Comparison of ENCODE assay signal across 8 mouse cellular contexts in genomic region chrX:38456635-38457006, GRCm38 (mm10). TPM values are rescaled to one million over a fixed set of nuclear protein-coding genes. Genes with fewer than 3 reads are reported as not detected.
DNase-seq lines count a peak whose midpoint lies in the region; ATAC-seq and TF ChIP-seq lines count a peak whose summit lies in the region.

No protein-coding gene starts in this region.

- no peaks in the 10 kb centered on the region for H3K9me3 ChIP-seq in kidney, postnatal 0 days (replicated peaks; ENCODE audit: low read length)
- H3K9me3 ChIP-seq in forebrain, embryonic 11.5 days (ENCODE audit: control insufficient read depth, low read length) = no peaks in the 10 kb centered on the region
- no peaks in the 10 kb centered on the region for H3K9me3 ChIP-seq in hindbrain, embryonic 13.5 days
- no peaks in the 10 kb centered on the region for H3K9me3 ChIP-seq in midbrain, embryonic 13.5 days

- H3K36me3 ChIP-seq in kidney, postnatal 0 days (ENCODE audit: insufficient read depth, low read length) = no peaks in the 10 kb centered on the region
- H3K36me3 ChIP-seq in forebrain, embryonic 11.5 days (ENCODE audit: control insufficient read depth, insufficient read depth, low read length) = no peaks in the 10 kb centered on the region
- no peaks in the 10 kb centered on the region for H3K36me3 ChIP-seq in hindbrain, embryonic 13.5 days
- no peaks in the 10 kb centered on the region for H3K36me3 ChIP-seq in midbrain, embryonic 13.5 days

- DNase-seq in kidney, postnatal 0 days (ENCODE audit: low spot score) = no peak
- DNase-seq in kidney, adult 18-20 months = no peak
- no peak for DNase-seq in forebrain, embryonic 11.5 days (ENCODE audit: low spot score)
- DNase-seq in layer of hippocampus, adult 11-12 months (ENCODE audit: low spot score) = no peak
- no peak for DNase-seq in frontal cortex, adult 2 months (ENCODE audit: extremely low spot score in 1 of 2, low spot score in 1 of 2)
- no peak for DNase-seq in left cerebral cortex, postnatal 25 days (ENCODE audit: low spot score in 2 of 2)

- H3K4me2 ChIP-seq in kidney, postnatal 0 days (ENCODE audit: low read length) = no peak overlapping the region
- H3K4me2 ChIP-seq in forebrain, embryonic 11.5 days (ENCODE audit: low read depth, low read length, severe bottlenecking) = no peak overlapping the region
- H3K4me2 ChIP-seq in hindbrain, embryonic 13.5 days = no peak overlapping the region
- H3K4me2 ChIP-seq in midbrain, embryonic 13.5 days (replicated peaks) = no peak overlapping the region

- H3K27ac ChIP-seq in kidney, postnatal 0 days = no peak overlapping the region
- H3K27ac ChIP-seq in forebrain, embryonic 11.5 days (ENCODE audit: low read depth, low read length) = no peak overlapping the region
- H3K27ac ChIP-seq in hindbrain, embryonic 13.5 days = no peak overlapping the region
- no peak overlapping the region for H3K27ac ChIP-seq in midbrain, embryonic 13.5 days

- WGBS in kidney, postnatal 0 days = 37% methylated on average over 3 of the region's 3 CpGs
- 35% methylated on average over 3 of the region's 3 CpGs for WGBS in forebrain, embryonic 11.5 days
- 36% methylated on average over 3 of the region's 3 CpGs for WGBS in hindbrain, embryonic 13.5 days
- WGBS in midbrain, embryonic 13.5 days = 37% methylated on average over 3 of the region's 3 CpGs

- peak overlapping the region; percentile 57; the same call in 1 of the 2 replicates for H3K4me3 ChIP-seq in kidney, postnatal 0 days (replicated peaks; ENCODE audit: low read depth, low read length)
- H3K4me3 ChIP-seq in forebrain, embryonic 11.5 days (ENCODE audit: low read depth, low read length) = no peak overlapping the region
- H3K4me3 ChIP-seq in hindbrain, embryonic 13.5 days = no peak overlapping the region
- H3K4me3 ChIP-seq in midbrain, embryonic 13.5 days (replicated peaks) = no peak overlapping the region

- intact Hi-C loops in left cerebral cortex, postnatal 25 days (cut with DNase I) = loop anchor here (1.0 kb wide), 1 partner anchor 17 kb away; no protein-coding TSS in a partner anchor

- H3K9ac ChIP-seq in kidney, postnatal 0 days (ENCODE audit: low read depth, low read length) = no peak overlapping the region
- no peak overlapping the region for H3K9ac ChIP-seq in forebrain, embryonic 11.5 days (ENCODE audit: low read length)
- H3K9ac ChIP-seq in hindbrain, embryonic 13.5 days = no peak overlapping the region
- H3K9ac ChIP-seq in midbrain, embryonic 13.5 days (replicated peaks) = no peak overlapping the region

- no peaks in the 10 kb centered on the region for H3K4me1 ChIP-seq in kidney, postnatal 0 days (replicated peaks; ENCODE audit: insufficient read depth, low read length)
- H3K4me1 ChIP-seq in forebrain, embryonic 11.5 days (replicated peaks; ENCODE audit: control insufficient read depth, insufficient read depth, low read length) = no peaks in the 10 kb centered on the region
- peaks cover 8% of the 10 kb centered on the region for H3K4me1 ChIP-seq in hindbrain, embryonic 13.5 days (replicated peaks)
- peaks cover 4% of the 10 kb centered on the region for H3K4me1 ChIP-seq in midbrain, embryonic 13.5 days (replicated peaks)

- TF ChIP-seq CTCF in kidney, postnatal 0 days (IDR thresholded peaks at IDR 0.05; ENCODE audit: low read depth) = no peak

- ATAC-seq in kidney, postnatal 0 days (replicated peaks; ENCODE audit: low FRiP score, low read depth) = no peak
- ATAC-seq in forebrain, embryonic 11.5 days (replicated peaks; ENCODE audit: low FRiP score) = peak; percentile 29
- peak; percentile 33; the same call in 1 of the 2 replicates for ATAC-seq in hindbrain, embryonic 13.5 days (ENCODE audit: low FRiP score)
- peak; percentile 29; the same call in 1 of the 2 replicates for ATAC-seq in midbrain, embryonic 13.5 days

- H3K27me3 ChIP-seq in kidney, postnatal 0 days (ENCODE audit: insufficient read depth, low read length) = no peaks in the 10 kb centered on the region
- H3K27me3 ChIP-seq in forebrain, embryonic 11.5 days (ENCODE audit: control insufficient read depth, insufficient read depth, low read length) = no peaks in the 10 kb centered on the region
- no peaks in the 10 kb centered on the region for H3K27me3 ChIP-seq in hindbrain, embryonic 13.5 days
- H3K27me3 ChIP-seq in midbrain, embryonic 13.5 days = no peaks in the 10 kb centered on the region

RNA-seq across cellular contexts. Expression of gene Lamp2, which starts 0.4 kb away (rescaled TPM):
- 308 and 316 TPM in 2 replicates for polyA plus RNA-seq in kidney, postnatal 0 days (2015; fragmentation: Nextera tagmentation; extraction: Ambion mirVana)
- 76.1 and 83.0 TPM in 2 replicates for polyA plus RNA-seq in forebrain, embryonic 11.5 days (2014; fragmentation: Nextera tagmentation; extraction: Ambion mirVana)
- polyA plus RNA-seq in hindbrain, embryonic 13.5 days (2015; fragmentation: Nextera tagmentation; extraction: Ambion mirVana) = 61.3 and 66.0 TPM in 2 replicates
- polyA plus RNA-seq in midbrain, embryonic 13.5 days (2015; fragmentation: Nextera tagmentation; extraction: Ambion mirVana) = 53.8 and 56.4 TPM in 2 replicates
- 55.5 and 62.9 TPM in 2 replicates for polyA plus RNA-seq in frontal cortex, adult 2 months (2012; rRNA removed)
- 10 to 100 TPM; 70.0 to 76.6 TPM for total RNA-seq in left cerebral cortex, postnatal 25 days (2021)
